Mouse (Mus musculus) MEL (cell line): ENCODE results near the gene Zzef1.

Source experiments
- CTCF ChIP-seq, 3 experiments: IDR thresholded peaks in 2 of 3; conservative IDR thresholded peaks in 1 of 3; 2 replicates each; pipeline ENCODE4 v1.5.1; 2011 to 2012; ENCODE audit warnings: low read length in 3 of 3, low read depth in 2 of 3, mild to moderate bottlenecking in 2 of 3, improper control_type of control experiment in 1 of 3, inconsistent platforms in 1 of 3, mixed read lengths in 1 of 3, moderate library complexity in 1 of 3; ENCODE audit not compliant: control insufficient read depth in 1 of 3, insufficient read depth in 1 of 3, poor library complexity in 1 of 3, severe bottlenecking in 1 of 3
- EP300 ChIP-seq, 2 experiments: IDR thresholded peaks; 2 replicates each; pipeline ENCODE4 v1.6.1; 2011; ENCODE audit warnings: improper control_type of control experiment in 2 of 2, low read length in 2 of 2, low read depth in 1 of 2, mild to moderate bottlenecking in 1 of 2
- GATA1 ChIP-seq: IDR thresholded peaks from 2 replicates; pipeline ENCODE4 v1.6.1; 2011; ENCODE audit warnings: low read depth, low read length, improper control_type of control experiment
- NELFE ChIP-seq: IDR thresholded peaks from 2 replicates; pipeline ENCODE4 v1.6.1; 2011; ENCODE audit warnings: low read depth, low read length, improper control_type of control experiment
- POLR2A ChIP-seq, 2 experiments: IDR thresholded peaks; 2 replicates each; pipeline ENCODE4 v1.6.1; 2011 to 2012; ENCODE audit warnings: low read length in 2 of 2, mild to moderate bottlenecking in 2 of 2, control low read depth in 1 of 2, improper control_type of control experiment in 1 of 2, low read depth in 1 of 2, moderate library complexity in 1 of 2; ENCODE audit not compliant: control insufficient read depth in 1 of 2, insufficient read depth in 1 of 2, poor library complexity in 1 of 2
- RAD21 ChIP-seq: IDR thresholded peaks from 2 replicates; pipeline ENCODE4 v1.6.1; 2011; ENCODE audit warnings: mild to moderate bottlenecking, low read depth, low read length, improper control_type of control experiment
- USF1 ChIP-seq: IDR thresholded peaks from 2 replicates; pipeline ENCODE4 v1.6.1; 2014; ENCODE audit warnings: low read depth, mild to moderate bottlenecking, inconsistent platforms, low read length, improper control_type of control experiment, moderate library complexity
- USF2 ChIP-seq, 2 experiments: IDR thresholded peaks; 2 replicates each; pipeline ENCODE4 v1.6.1; 2011 to 2012; ENCODE audit warnings: improper control_type of control experiment in 2 of 2, low read length in 2 of 2, borderline replicate concordance in 1 of 2, inconsistent platforms in 1 of 2, low read depth in 1 of 2, mild to moderate bottlenecking in 1 of 2; ENCODE audit not compliant: insufficient read depth in 1 of 2
- ZC3H11A ChIP-seq: IDR thresholded peaks from 2 replicates; pipeline ENCODE4 v1.6.1; 2012; ENCODE audit warnings: low read depth, mild to moderate bottlenecking, inconsistent platforms, low read length, improper control_type of control experiment
- ZMIZ1 ChIP-seq: IDR thresholded peaks from 2 replicates; pipeline ENCODE4 v1.6.1; 2012; ENCODE audit warnings: low read depth, mild to moderate bottlenecking, inconsistent platforms, low read length, improper control_type of control experiment, moderate library complexity

GRCm38 (mm10) chr11:72803038-72803437 is 7.0 kb downstream of the Zzef1 start:
- TF ChIP-seq CTCF (IDR thresholded peaks at IDR 0.05 in 2 of 3, conservative IDR thresholded peaks at IDR 0.05 in 1 of 3; ENCODE audit: control insufficient read depth in 1 of 3, insufficient read depth in 1 of 3, low read depth in 2 of 3, low read length in 3 of 3, poor library complexity in 1 of 3, severe bottlenecking in 1 of 3) (no peak), POLR2A (IDR thresholded peaks at IDR 0.05; ENCODE audit: control insufficient read depth in 1 of 2, insufficient read depth in 1 of 2, low read depth in 1 of 2, low read length in 2 of 2, poor library complexity in 1 of 2) (no peak), USF1 (no peak), ZMIZ1 (no peak), GATA1 (no peak), USF2 (IDR thresholded peaks at IDR 0.05; ENCODE audit: borderline replicate concordance in 1 of 2, insufficient read depth in 1 of 2, low read depth in 1 of 2, low read length in 2 of 2) (no peak), NELFE (no peak), ZC3H11A (no peak), EP300 (IDR thresholded peaks at IDR 0.05; ENCODE audit: low read depth in 1 of 2, low read length in 2 of 2) (no peak), RAD21 (no peak)
